Mouse (Mus musculus) cortical plate, adult 2 months (tissue): ENCODE data around the gene Itpr1.

Experiments
- CTCF ChIP-seq: fragments of 200-500 bp; IDR thresholded peaks from 2 replicates; pipeline ENCODE4 v1.5.1; 2011; ENCODE audit warnings: mild to moderate bottlenecking, control low read depth, low read length; ENCODE audit not compliant: insufficient read depth; ENCODE audit errors: extremely low read depth
- POLR2A ChIP-seq: fragments of 200-500 bp; IDR thresholded peaks from 2 replicates; pipeline ENCODE4 v1.6.1; 2011; ENCODE audit warnings: mild to moderate bottlenecking, low read length, control low read depth; ENCODE audit not compliant: insufficient read depth; ENCODE audit errors: extremely low read depth

- TF ChIP-seq POLR2A (no peak), CTCF (no peak)
Observed at GRCm38 (mm10) chr6:108413593-108413992, 200.7 kb downstream of the Itpr1 start.
